In genomic region chr15:88618008-88618773, GRCm38 (mm10) we compare ENCODE assay signal across 11 mouse cellular contexts. TPM values are rescaled to one million over a fixed set of nuclear protein-coding genes. Genes with fewer than 3 reads are reported as not detected.
DNase-seq lines count a peak whose midpoint lies in the region; ATAC-seq lines count a peak whose summit lies in the region.
"Had no signal": no experiment of that assay in that cellular context is flagged by ENCODE, and none has a peak within 500 bp of the region (broad histone marks: within the 10 kb centered on the region; RNA-seq: fewer than 3 reads in every experiment).

No protein-coding gene starts in this region.

- DNase-seq in adrenal gland, adult (ENCODE audit: inconsistent age in 2 of 2, low spot score in 1 of 2) = peak; percentile 6 to 49
- no peak for DNase-seq in adrenal gland, postnatal 4 days (ENCODE audit: low spot score in 2 of 2)
- peak; percentile 48 for DNase-seq in right cerebral cortex, adult 18-20 months
- no peak for DNase-seq in right cerebral cortex, postnatal 25 days
- peak; percentile 69 for DNase-seq in forebrain, embryonic 14.5 days (ENCODE audit: low spot score)
- peak; percentile 19 to 48 for DNase-seq in layer of hippocampus, postnatal 25 days (ENCODE audit: extremely low spot score in 1 of 2, low spot score in 1 of 2)
- peak; percentile 38 for DNase-seq in right cerebral cortex, postnatal 4 days

- H3K9me3 ChIP-seq in forebrain, embryonic 14.5 days (replicated peaks; ENCODE audit: control insufficient read depth, low read length) = no peaks in the 10 kb centered on the region
- H3K9me3 ChIP-seq: limb, embryonic 13.5 days; stomach, embryonic 15.5 days had no signal

- H3K9ac ChIP-seq in forebrain, embryonic 14.5 days (ENCODE audit: low read length) = no peak overlapping the region
- H3K9ac ChIP-seq: limb, embryonic 13.5 days; stomach, embryonic 15.5 days had no signal

- H3K4me1 ChIP-seq in forebrain, embryonic 14.5 days (ENCODE audit: control insufficient read depth, insufficient read depth, low read length) = 0 out of 2 replicates have a peak, but pooled peaks cover 3% of the 10 kb centered on the region
- H3K4me1 ChIP-seq: limb, embryonic 13.5 days; stomach, embryonic 15.5 days had no signal

- H3K36me3 ChIP-seq in forebrain, embryonic 14.5 days (ENCODE audit: control insufficient read depth, insufficient read depth, low read length) = no peaks in the 10 kb centered on the region
- H3K36me3 ChIP-seq: limb, embryonic 13.5 days; stomach, embryonic 15.5 days had no signal

- no peaks in the 10 kb centered on the region for H3K27me3 ChIP-seq in forebrain, embryonic 14.5 days (replicated peaks; ENCODE audit: control insufficient read depth, insufficient read depth, low read length)
- H3K27me3 ChIP-seq: limb, embryonic 13.5 days; stomach, embryonic 15.5 days had no signal

- no peak overlapping the region for H3K4me3 ChIP-seq in forebrain, embryonic 14.5 days (ENCODE audit: low read depth, low read length)
- H3K4me3 ChIP-seq: erythroblast, embryonic 14.5 days; limb, embryonic 13.5 days; stomach, embryonic 15.5 days had no signal

- WGBS in forebrain, embryonic 14.5 days = 27% methylated on average over 17 of the region's 17 CpGs

- no peak for ATAC-seq in forebrain, embryonic 14.5 days
- ATAC-seq in granulocyte monocyte progenitor cell, adult 5-6 weeks (replicated peaks; ENCODE audit: poor library complexity, severe bottlenecking) = no peak

- H3K4me2 ChIP-seq in forebrain, embryonic 14.5 days (ENCODE audit: low read length) = no peak overlapping the region; the same call in 1 of the 2 replicates
- H3K4me2 ChIP-seq: limb, embryonic 13.5 days; stomach, embryonic 15.5 days had no signal

- H3K27ac ChIP-seq in forebrain, embryonic 14.5 days (ENCODE audit: low read depth, low read length) = no peak overlapping the region
- H3K27ac ChIP-seq: limb, embryonic 13.5 days; stomach, embryonic 15.5 days had no signal

RNA-seq across cellular contexts. Expression of gene Zdhhc25, which starts 18.1 kb away (rescaled TPM):
- not detected for total RNA-seq in adrenal gland, postnatal 4 days (2021)
- polyA plus RNA-seq in forebrain, embryonic 14.5 days (2014; fragmentation: Nextera tagmentation; extraction: Ambion mirVana) = not detected in 2 replicates
- total RNA-seq in layer of hippocampus, postnatal 25 days (2021) = not detected
- not detected in 2 replicates for total RNA-seq in granulocyte monocyte progenitor cell, adult 5-6 weeks (2014; fragmentation: Nextera tagmentation)
- total RNA-seq in granulocyte monocyte progenitor cell, adult 5-6 weeks (2017) = not detected in 2 replicates
- polyA plus RNA-seq: erythroblast, embryonic 14.5 days; limb, embryonic 13.5 days; stomach, embryonic 15.5 days had no signal

Comparison
In these comparisons a context has a peak if more than half of its experiments do, and no peak if none do; other contexts are left out.
1. DNase-seq: peak in adrenal gland, adult (2 of 2), right cerebral cortex, adult 18-20 months (single experiment), forebrain, embryonic 14.5 days (single experiment), layer of hippocampus, postnatal 25 days (2 of 2) and right cerebral cortex, postnatal 4 days (single experiment); none in adrenal gland, postnatal 4 days (0 of 2) and right cerebral cortex, postnatal 25 days (single experiment).